Mouse (Mus musculus) heart, embryonic 16.5 days (tissue): ENCODE data around the gene Arl6ip5. TPM values are rescaled to one million over a fixed set of nuclear protein-coding genes. Genes with fewer than 3 reads are reported as not detected.
A peak's percentile ranks its signal among the peaks of the same experiment; 100 is the strongest.

Experiments
- ATAC-seq: fragments of 200-750 bp; cut with Nextera tagmentation; replicated peaks from 2 replicates; pipeline ENCODE4 v1.8.0; 2017; ENCODE audit warnings: moderate number of reproducible peaks; ENCODE audit not compliant: insufficient read depth, low FRiP score; ENCODE audit errors: extremely low read depth
- H3K27ac ChIP-seq: fragments of 300-500 bp; sonication (generic); 2 replicates; pipeline ENCODE4 v1.5.1; 2014; ENCODE audit warnings: mild to moderate bottlenecking, low read length, control low read depth, moderate library complexity
- H3K27me3 ChIP-seq: fragments of 300-500 bp; sonication (generic); 2 replicates; pipeline ENCODE4 v1.6.1; 2014; ENCODE audit warnings: low read length, mixed read lengths; ENCODE audit not compliant: control insufficient read depth, insufficient read depth
- H3K36me3 ChIP-seq: fragments of 300-500 bp; sonication (generic); 2 replicates; pipeline ENCODE4 v1.6.1; 2014; ENCODE audit not compliant: control insufficient read depth, insufficient read depth
- H3K4me1 ChIP-seq: fragments of 300-500 bp; sonication (generic); 2 replicates; pipeline ENCODE4 v1.6.1; 2014; ENCODE audit warnings: low read length, mixed read lengths; ENCODE audit not compliant: control insufficient read depth, insufficient read depth
- H3K4me2 ChIP-seq: fragments of 300-500 bp; sonication (generic); 2 replicates; pipeline ENCODE4 v1.6.1; 2014; ENCODE audit warnings: low read depth, mild to moderate bottlenecking, control low read depth, low read length
- H3K4me3 ChIP-seq: fragments of 300-500 bp; sonication (generic); 2 replicates; pipeline ENCODE4 v1.5.1; 2014; ENCODE audit warnings: mild to moderate bottlenecking, control low read depth, low read length
- H3K9ac ChIP-seq: fragments of 300-500 bp; sonication (generic); 2 replicates; pipeline ENCODE4 v1.6.1; 2014; ENCODE audit warnings: low read length, control low read depth
- H3K9me3 ChIP-seq: fragments of 300-500 bp; sonication (generic); replicated peaks from 2 replicates; pipeline ENCODE4 v1.6.1; 2016; ENCODE audit warnings: low read length; ENCODE audit not compliant: control insufficient read depth
- WGBS: fragments of 180-500 bp; shearing (Covaris S2); extraction: QIAGEN DNeasy Blood & Tissue Kit; methylation state at CpG from one replicate; pipeline ENCODE4 v1.1.7; 2014; 5-methylcytosine and 5-hydroxymethylcytosine counted together
- polyA plus RNA-seq: library from polyadenylated mRNA; unstranded; fragments of >200 nt; fragmentation: Nextera tagmentation; extraction: Ambion mirVana; gene quantifications from 2 replicates; pipeline ENCODE4 v1.2.1, GENCODE M21; 2015

The Arl6ip5 gene
- 99.6 and 107 TPM in 2 replicates for polyA plus RNA-seq

DNA sequence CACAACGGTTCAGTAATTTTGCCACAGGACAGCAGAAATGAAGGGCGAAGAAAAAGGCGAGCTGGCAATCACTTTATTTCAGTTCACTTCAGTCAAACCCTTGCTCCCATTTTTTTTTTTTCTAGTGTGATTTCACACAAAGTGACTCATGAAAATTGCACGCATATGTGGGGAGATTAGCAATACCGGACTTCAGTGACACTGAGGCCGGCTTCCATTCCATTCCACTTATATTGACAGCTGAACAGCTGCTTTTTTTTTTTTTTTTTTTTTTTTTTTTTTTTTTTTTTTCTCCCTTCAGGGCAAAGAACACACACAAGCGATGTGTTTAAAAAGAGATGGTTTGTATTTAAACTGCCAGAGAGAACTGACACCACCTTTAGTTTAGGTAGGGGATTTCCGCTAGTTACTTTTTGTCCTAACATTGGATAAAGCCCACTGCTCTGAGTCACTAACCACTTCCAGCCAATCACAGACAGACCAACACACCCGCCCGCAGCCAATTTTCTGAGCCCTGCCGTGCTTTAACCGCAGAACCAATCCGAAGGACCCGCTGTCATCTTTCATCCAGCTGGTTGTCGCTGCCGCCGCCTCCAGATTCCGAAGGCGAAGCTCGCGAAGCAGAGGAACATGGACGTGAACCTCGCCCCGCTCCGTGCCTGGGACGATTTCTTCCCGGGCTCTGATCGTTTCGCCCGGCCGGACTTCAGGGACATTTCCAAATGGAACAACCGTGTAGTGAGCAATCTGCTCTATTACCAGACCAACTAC lies at the start of gene Arl6ip5:
TSS of gene Arl6ip5 (plus strand) at position 499 of the 771 bp plus-strand sequence.
- Histone ChIP-seq H3K4me1 (peaks cover 32% of the 10 kb centered on the region), H3K27ac (peak within 1 kb of the TSS; percentile 90), H3K4me3 (peak within 1 kb of the TSS; percentile 92), H3K9me3 (no peaks in the 10 kb centered on the region), H3K4me2 (peak within 1 kb of the TSS; percentile 94), H3K9ac (peak within 1 kb of the TSS; percentile 93), H3K27me3 (no peaks in the 10 kb centered on the region), H3K36me3 (peaks cover 7% of the 10 kb centered on the region; the same call in 1 of the 2 replicates)
- 8% methylated on average over 32 of the region's 32 CpGs for WGBS
- ATAC-seq: peak; percentile 69

DNA sequence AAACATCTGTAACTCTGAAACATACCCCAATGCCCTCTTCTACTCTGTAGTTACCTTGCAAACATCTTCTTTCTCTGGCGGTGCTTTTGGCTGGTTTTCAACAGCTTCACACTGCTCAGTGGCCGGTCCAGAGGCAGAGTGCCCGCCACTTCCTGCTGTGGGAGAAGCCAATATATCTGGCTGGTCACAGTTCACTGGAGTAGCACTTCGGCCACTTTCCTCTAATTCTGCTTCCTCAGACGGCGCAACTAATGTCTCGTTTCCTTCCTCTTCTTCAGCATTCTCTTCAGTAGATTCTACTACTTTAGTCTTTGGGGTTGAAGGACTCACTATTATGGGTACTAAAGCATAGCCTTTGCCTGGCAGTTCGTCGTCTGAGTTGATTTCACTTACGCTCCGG lies 34.8 kb upstream of the Arl6ip5 start:
- no peak overlapping the region for H3K4me2 ChIP-seq
- peaks cover 24% of the 10 kb centered on the region for H3K36me3 ChIP-seq
- no peak overlapping the region for H3K9ac ChIP-seq
- H3K27me3 ChIP-seq: no peaks in the 10 kb centered on the region
- H3K4me3 ChIP-seq: no peak overlapping the region
- H3K27ac ChIP-seq: no peak overlapping the region
- no peak for ATAC-seq
- 64% methylated on average over 11 of the region's 11 CpGs for WGBS
- H3K9me3 ChIP-seq: no peaks in the 10 kb centered on the region
- H3K4me1 ChIP-seq: peaks cover 26% of the 10 kb centered on the region

DNA sequence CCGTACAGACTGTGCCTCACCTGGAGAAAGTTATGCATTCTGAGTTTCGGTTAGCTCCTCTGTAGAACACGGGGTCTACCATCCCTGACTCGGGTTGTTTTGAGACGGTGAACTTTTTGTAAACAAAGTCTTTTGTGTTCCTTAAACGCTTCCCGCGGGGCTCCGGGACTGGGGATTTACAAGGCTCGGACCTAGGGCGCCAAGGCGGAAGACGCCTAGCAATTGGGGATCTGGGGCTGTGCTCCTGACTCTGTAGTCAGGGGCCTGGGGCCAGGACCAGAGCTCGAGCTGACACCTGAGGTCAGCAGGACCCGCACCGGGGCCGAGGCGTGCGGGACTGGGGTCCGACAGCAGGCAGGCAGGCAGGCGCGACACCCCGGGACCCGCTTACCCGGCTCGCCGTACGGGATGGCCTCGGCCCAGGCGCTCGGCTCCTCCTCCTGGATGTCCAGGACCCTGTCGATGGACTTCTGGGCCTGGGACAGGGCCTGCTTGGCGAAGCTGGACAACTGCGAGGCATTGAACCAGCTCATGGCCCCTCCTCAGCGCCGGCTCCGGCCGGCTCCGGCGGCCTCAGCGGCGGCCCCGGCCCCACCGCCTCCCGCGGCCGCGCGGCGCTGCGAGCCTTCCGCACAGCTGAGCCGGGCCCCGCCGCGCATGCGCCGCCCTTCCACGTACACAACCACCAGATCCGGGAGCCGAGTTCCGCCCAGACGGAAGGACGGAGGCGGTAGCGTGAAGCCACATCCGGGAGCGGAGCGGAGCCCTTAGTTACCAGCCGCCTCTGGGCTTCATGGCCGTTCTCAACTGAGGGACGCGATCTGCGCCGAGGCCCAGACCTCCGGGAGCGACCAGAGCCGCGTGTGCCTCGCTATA lies 31.8 kb upstream of the Arl6ip5 start, which contains the start of gene Tmf1:
TSS of gene Tmf1 (minus strand) at position 632 of the 876 bp plus-strand sequence.
- WGBS: 0% methylated on average over 80 of the region's 80 CpGs
- no peaks in the 10 kb centered on the region for H3K27me3 ChIP-seq
- H3K9ac ChIP-seq: peak within 1 kb of the TSS; percentile 92
- no peaks in the 10 kb centered on the region for H3K9me3 ChIP-seq
- H3K4me3 ChIP-seq: peak within 1 kb of the TSS; percentile 72
- peaks cover 26% of the 10 kb centered on the region for H3K4me1 ChIP-seq
- H3K4me2 ChIP-seq: peak within 1 kb of the TSS; percentile 74
- peak within 1 kb of the TSS; percentile 96 for H3K27ac ChIP-seq
- H3K36me3 ChIP-seq: peaks cover 8% of the 10 kb centered on the region
- ATAC-seq: peak; percentile 97

DNA sequence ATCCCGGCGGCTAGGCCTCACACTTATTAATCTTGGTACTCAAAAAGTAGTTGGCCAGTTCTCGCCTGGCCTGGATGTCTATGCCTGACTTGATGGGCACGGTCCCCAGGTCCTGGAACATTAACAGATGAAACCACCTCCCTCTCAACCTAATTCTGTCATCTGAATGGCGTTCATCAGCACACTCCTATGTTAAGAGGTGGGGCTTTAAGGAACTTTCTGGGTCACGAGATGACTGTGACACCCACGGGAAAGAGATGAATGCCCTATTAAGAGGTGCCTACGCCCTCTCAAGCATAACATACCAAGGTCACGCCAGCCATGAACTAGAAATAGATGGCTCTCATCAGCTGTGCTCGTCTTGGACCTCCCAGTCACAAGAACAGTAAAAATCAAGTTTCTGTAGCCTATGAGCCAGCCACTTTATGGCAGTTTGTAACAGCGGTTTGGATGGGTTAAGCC lies 31.1 kb upstream of the Arl6ip5 start:
- Histone ChIP-seq H3K9me3 (no peaks in the 10 kb centered on the region), H3K4me3 (peak overlapping the region; percentile 72), H3K27ac (peak overlapping the region; percentile 96), H3K36me3 (peaks cover 10% of the 10 kb centered on the region), H3K4me2 (peak overlapping the region; percentile 74), H3K9ac (peak overlapping the region; percentile 92), H3K4me1 (peaks cover 26% of the 10 kb centered on the region), H3K27me3 (no peaks in the 10 kb centered on the region)
- WGBS: 6% methylated on average over 11 of the region's 11 CpGs
- ATAC-seq: peak; percentile 42

DNA sequence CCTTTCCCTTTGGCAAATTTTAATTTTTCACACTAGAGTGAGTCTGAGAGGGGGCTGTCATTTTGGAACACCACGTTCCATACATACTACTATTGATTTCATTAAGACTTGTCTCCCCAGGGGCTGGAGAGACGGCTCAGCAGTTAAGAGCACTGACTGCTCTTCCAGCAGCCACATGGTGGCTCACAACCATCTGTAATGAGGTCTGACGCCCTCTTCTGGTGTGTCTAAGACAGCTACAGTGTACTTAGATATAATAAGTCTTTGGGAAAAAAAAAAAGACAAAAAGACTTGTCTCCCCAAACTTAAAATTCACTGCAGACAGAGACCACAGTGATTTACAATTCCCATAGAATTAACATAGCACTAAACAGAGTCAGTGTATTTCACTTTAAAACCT lies 10.1 kb upstream of the Arl6ip5 start:
- no peak overlapping the region for H3K4me3 ChIP-seq
- no peak overlapping the region for H3K9ac ChIP-seq
- no peak overlapping the region for H3K27ac ChIP-seq
- peaks cover 11% of the 10 kb centered on the region for H3K4me1 ChIP-seq
- H3K36me3 ChIP-seq: peaks cover 19% of the 10 kb centered on the region
- H3K27me3 ChIP-seq: no peaks in the 10 kb centered on the region
- 68% methylated on average over 3 of the region's 3 CpGs for WGBS
- H3K4me2 ChIP-seq: no peak overlapping the region
- no peaks in the 10 kb centered on the region for H3K9me3 ChIP-seq
- ATAC-seq: no peak

DNA sequence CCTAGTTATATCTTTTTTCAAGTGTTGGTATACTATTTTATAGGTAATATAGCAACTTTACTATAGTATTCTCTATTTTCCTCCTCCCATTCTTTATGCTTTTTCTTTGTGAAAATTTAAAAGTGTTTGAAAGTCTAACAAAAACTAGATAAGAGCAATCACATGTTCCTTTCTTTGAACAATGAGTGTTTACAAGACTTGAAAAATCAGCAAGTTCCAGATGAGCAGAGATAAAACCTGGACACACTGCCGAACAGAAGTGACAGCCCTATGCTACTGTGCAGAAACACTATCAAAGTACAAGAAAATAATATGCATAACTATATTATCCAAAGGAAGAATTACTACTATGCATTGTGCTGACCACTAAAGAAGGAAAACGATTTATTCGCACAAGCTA lies 8.0 kb upstream of the Arl6ip5 start:
- no peak overlapping the region for H3K9ac ChIP-seq
- peaks cover 11% of the 10 kb centered on the region for H3K4me1 ChIP-seq
- no peak overlapping the region for H3K4me3 ChIP-seq
- H3K4me2 ChIP-seq: no peak overlapping the region
- peaks cover 6% of the 10 kb centered on the region; the same call in 1 of the 2 replicates for H3K36me3 ChIP-seq
- no peak for ATAC-seq
- H3K9me3 ChIP-seq: no peaks in the 10 kb centered on the region
- no peak overlapping the region for H3K27ac ChIP-seq
- no peaks in the 10 kb centered on the region for H3K27me3 ChIP-seq
- WGBS: 77% methylated on average over 3 of the region's 3 CpGs

DNA sequence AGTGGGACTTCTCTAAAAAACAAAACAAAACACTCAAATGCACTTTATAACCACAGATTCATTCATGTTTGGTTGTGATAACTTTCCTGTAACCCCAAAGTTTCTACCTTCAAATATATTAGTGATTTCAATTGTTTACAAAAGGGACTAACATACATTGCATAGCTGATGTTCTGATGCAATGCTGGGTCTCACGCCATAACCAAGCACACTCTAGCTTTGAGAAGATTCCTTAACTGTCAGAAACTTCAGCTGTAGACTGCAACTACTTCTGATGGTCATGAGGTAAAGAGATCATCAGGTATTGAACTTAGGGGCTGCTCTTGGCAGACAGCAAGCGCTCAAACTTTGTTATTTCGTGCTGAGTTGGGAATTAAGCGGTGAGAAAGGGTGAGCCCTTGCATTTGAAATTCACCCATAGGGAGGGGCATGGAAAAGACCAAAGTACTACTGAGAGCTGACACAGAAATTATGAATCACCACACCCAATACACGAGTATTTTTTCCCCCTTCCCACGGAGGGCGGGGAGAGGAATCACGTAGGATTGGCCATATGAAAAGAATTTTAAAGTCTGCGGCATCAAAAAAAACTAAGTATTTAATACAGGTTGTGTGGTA lies 6.1 kb upstream of the Arl6ip5 start:
- Histone ChIP-seq H3K4me2 (peak overlapping the region; percentile 80), H3K27ac (no peak overlapping the region), H3K9me3 (no peaks in the 10 kb centered on the region), H3K27me3 (no peaks in the 10 kb centered on the region), H3K36me3 (no peaks in the 10 kb centered on the region), H3K4me3 (peak overlapping the region; percentile 75), H3K4me1 (peaks cover 11% of the 10 kb centered on the region), H3K9ac (peak overlapping the region; percentile 97)
- 16% methylated on average over 9 of the region's 9 CpGs for WGBS
- no peak for ATAC-seq

DNA sequence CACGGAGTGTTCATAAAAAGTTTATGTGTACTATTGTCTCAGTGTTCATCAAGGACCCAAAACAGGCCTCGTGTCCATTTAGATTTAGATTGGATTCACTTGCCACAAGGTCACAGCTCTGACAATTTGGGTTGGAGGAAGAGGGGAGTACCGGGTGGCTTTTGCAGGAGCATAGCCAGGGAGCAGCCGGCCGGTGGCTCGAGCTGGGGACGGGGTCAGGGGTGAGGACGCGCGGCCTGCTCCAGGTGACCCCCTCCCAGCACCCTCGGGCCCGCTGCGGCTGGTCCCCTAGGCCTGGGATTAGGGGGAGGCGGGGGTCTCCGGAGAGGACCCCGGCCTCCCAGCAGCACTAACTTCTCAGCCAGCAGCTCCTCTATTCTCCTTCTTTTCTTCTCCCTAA lies 5.5 kb upstream of the Arl6ip5 start:
- WGBS: under 1% methylated on average over 16 of the region's 16 CpGs
- H3K4me2 ChIP-seq: peak overlapping the region; percentile 80
- peaks cover 13% of the 10 kb centered on the region for H3K4me1 ChIP-seq
- H3K27ac ChIP-seq: peak overlapping the region; percentile 85
- H3K9ac ChIP-seq: peak overlapping the region; percentile 97
- H3K9me3 ChIP-seq: no peaks in the 10 kb centered on the region
- no peaks in the 10 kb centered on the region for H3K36me3 ChIP-seq
- peak; percentile 47 for ATAC-seq
- H3K27me3 ChIP-seq: no peaks in the 10 kb centered on the region
- peak overlapping the region; percentile 75 for H3K4me3 ChIP-seq
